Comparison of ENCODE assay signal across 1 mouse cellular context in genomic region chr11:104083716-104084115, GRCm38 (mm10).
TF ChIP-seq lines count a peak whose summit lies in the region.

No protein-coding gene starts in this region.

TF ChIP-seq in CH12.LX, 34 proteins besides CTCF, POLR2A, EP300 and RAD21 (continued from another document):
- TF ChIP-seq MYC (IDR thresholded peaks at IDR 0.05; ENCODE audit: low read depth, low read length) = peak; percentile 66; the same call in 1 of the 2 replicates
- TF ChIP-seq MAZ (IDR thresholded peaks at IDR 0.05; ENCODE audit: low read depth, low read length) = peak; percentile 80; the same call in 1 of the 2 replicates
- peak; percentile 82 for TF ChIP-seq JUN (IDR thresholded peaks at IDR 0.05; ENCODE audit: insufficient read depth, low read depth, low read length)
- peak; percentile 67 for TF ChIP-seq JUND (conservative IDR thresholded peaks at IDR 0.05; ENCODE audit: low read depth, low read length)
- no peak for TF ChIP-seq CHD2 (IDR thresholded peaks at IDR 0.05; ENCODE audit: low read length)
- no peak for TF ChIP-seq PAX5 (IDR thresholded peaks at IDR 0.05; ENCODE audit: low read length)
- peak; percentile 88 for TF ChIP-seq IRF4 (IDR thresholded peaks at IDR 0.05; ENCODE audit: low read depth, low read length)
- no peak for TF ChIP-seq UBTF (IDR thresholded peaks at IDR 0.05; ENCODE audit: low read depth, low read length)
- TF ChIP-seq KAT2A (IDR thresholded peaks at IDR 0.05; ENCODE audit: insufficient replicate concordance, low read length) = no peak
- no peak for TF ChIP-seq USF1 (IDR thresholded peaks at IDR 0.05; ENCODE audit: low read depth, low read length)
